Mouse (Mus musculus) liver, postnatal 0 days (tissue): Measurements from ENCODE around the gene Nav2.

Experiments
- CTCF ChIP-seq: sonication (generic); IDR thresholded peaks from 2 replicates; pipeline ENCODE4 v1.5.1; 2016; ENCODE audit warnings: antibody characterized with exemption, low read depth
- EP300 ChIP-seq: IDR thresholded peaks from 2 replicates; pipeline ENCODE4 v1.6.1; 2016; ENCODE audit warnings: antibody characterized with exemption, low read depth, mild to moderate bottlenecking

DNA sequence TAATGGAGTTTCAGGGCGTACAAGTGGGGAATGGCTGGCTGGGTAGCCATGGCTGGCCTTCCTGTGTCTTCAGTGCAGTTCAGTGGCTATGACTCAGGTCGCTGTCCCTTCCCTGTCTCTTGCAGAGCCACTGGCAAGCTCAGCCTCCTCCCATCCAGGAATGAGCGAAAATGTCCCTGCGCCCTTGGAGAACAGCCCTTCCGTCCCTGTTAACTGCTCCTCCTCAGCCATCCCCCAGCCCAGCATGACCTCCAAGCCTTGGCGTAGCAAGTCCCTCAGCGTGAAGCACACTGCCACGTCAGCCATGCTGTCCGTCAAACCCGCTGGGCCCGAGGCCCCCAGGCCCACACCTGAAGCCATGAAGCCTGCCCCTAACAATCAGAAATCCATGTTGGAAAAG, 543.8 kb downstream of the Nav2 start:
- TF ChIP-seq CTCF: no peak
- TF ChIP-seq EP300: no peak
